Comparison of ENCODE assay signal across 14 mouse cellular contexts in genomic region chr8:84780949-84781680, GRCm38 (mm10). TPM values are rescaled to one million over a fixed set of nuclear protein-coding genes. Genes with fewer than 3 reads are reported as not detected.
DNase-seq lines count a peak whose midpoint lies in the region; ATAC-seq and TF ChIP-seq lines count a peak whose summit lies in the region.
"Had no signal": no experiment of that assay in that cellular context is flagged by ENCODE, and none has a peak within 500 bp of the region (broad histone marks: within the 10 kb centered on the region; RNA-seq: fewer than 3 reads in every experiment).

No protein-coding gene starts in this region.

- H3K27ac ChIP-seq in heart, embryonic 16.5 days (ENCODE audit: low read length) = no peak overlapping the region
- no peak overlapping the region for H3K27ac ChIP-seq in heart, embryonic 10.5 days
- no peak overlapping the region for H3K27ac ChIP-seq in embryonic facial prominence, embryonic 13.5 days
- H3K27ac ChIP-seq in limb, embryonic 10.5 days = no peak overlapping the region
- H3K27ac ChIP-seq: liver, embryonic 13.5 days had no signal

- H3K4me1 ChIP-seq in heart, embryonic 16.5 days (ENCODE audit: control insufficient read depth, insufficient read depth, low read length) = peaks cover 27% of the 10 kb centered on the region
- peaks cover 23% of the 10 kb centered on the region for H3K4me1 ChIP-seq in heart, embryonic 10.5 days
- peaks cover 82% of the 10 kb centered on the region for H3K4me1 ChIP-seq in embryonic facial prominence, embryonic 13.5 days
- peaks cover 54% of the 10 kb centered on the region for H3K4me1 ChIP-seq in limb, embryonic 10.5 days

- H3K4me3 ChIP-seq in heart, embryonic 16.5 days (ENCODE audit: low read length) = no peak overlapping the region
- no peak overlapping the region for H3K4me3 ChIP-seq in heart, embryonic 10.5 days
- peak overlapping the region; percentile 4; the same call in 1 of the 2 replicates for H3K4me3 ChIP-seq in embryonic facial prominence, embryonic 13.5 days
- H3K4me3 ChIP-seq in limb, embryonic 10.5 days = peak overlapping the region; percentile 27
- H3K4me3 ChIP-seq: erythroblast, embryonic 14.5 days; liver, embryonic 13.5 days had no signal

- 0 out of 2 replicates have a peak overlapping the region, but pooled peaks have one; percentile 16 for H3K9ac ChIP-seq in heart, embryonic 16.5 days (ENCODE audit: low read length)
- H3K9ac ChIP-seq in embryonic facial prominence, embryonic 13.5 days = no peak overlapping the region
- H3K9ac ChIP-seq: liver, embryonic 13.5 days had no signal

- peaks cover 77% of the 10 kb centered on the region for H3K27me3 ChIP-seq in heart, embryonic 16.5 days (ENCODE audit: control insufficient read depth, insufficient read depth, low read length)
- H3K27me3 ChIP-seq in heart, embryonic 10.5 days (ENCODE audit: insufficient read depth, poor library complexity, severe bottlenecking) = peaks cover 100% of the 10 kb centered on the region
- H3K27me3 ChIP-seq in embryonic facial prominence, embryonic 13.5 days = peaks cover 99% of the 10 kb centered on the region
- H3K27me3 ChIP-seq in limb, embryonic 10.5 days (ENCODE audit: low read depth, poor library complexity, severe bottlenecking) = peaks cover 100% of the 10 kb centered on the region

- no peaks in the 10 kb centered on the region for H3K36me3 ChIP-seq in heart, embryonic 16.5 days (ENCODE audit: control insufficient read depth, insufficient read depth)
- no peaks in the 10 kb centered on the region for H3K36me3 ChIP-seq in heart, embryonic 10.5 days
- no peaks in the 10 kb centered on the region for H3K36me3 ChIP-seq in embryonic facial prominence, embryonic 13.5 days
- no peaks in the 10 kb centered on the region for H3K36me3 ChIP-seq in limb, embryonic 10.5 days
- H3K36me3 ChIP-seq: liver, embryonic 13.5 days had no signal

- no peak for TF ChIP-seq CTCF in brain, embryonic 14.5 days (IDR thresholded peaks at IDR 0.05; ENCODE audit: borderline replicate concordance, extremely low read depth, insufficient read depth, insufficient read length)

- no peak overlapping the region for H3K4me2 ChIP-seq in heart, embryonic 16.5 days (ENCODE audit: low read depth, low read length)
- H3K4me2 ChIP-seq in embryonic facial prominence, embryonic 13.5 days = peak overlapping the region; percentile 18
- H3K4me2 ChIP-seq: liver, embryonic 13.5 days had no signal

- no peak for DNase-seq in heart, embryonic 10.5 days (ENCODE audit: low spot score)
- DNase-seq in brain, embryonic 14.5 days (ENCODE audit: low read depth) = peak; percentile 46
- DNase-seq in limb, embryonic 10.5 days (ENCODE audit: low spot score) = no peak
- DNase-seq in testis, postnatal 14 days (ENCODE audit: low spot score) = no peak
- no peak for DNase-seq in gastrocnemius, adult 18-20 months (ENCODE audit: low spot score)
- no peak for DNase-seq in left cerebral cortex, adult 18-20 months (ENCODE audit: low spot score in 2 of 2)
- DNase-seq: adrenal gland, postnatal 10 days; gastrocnemius, postnatal 25 days; kidney, adult 11 months; liver, embryonic 13.5 days had no signal

- no peak for TF ChIP-seq POLR2A in brain, embryonic 14.5 days (IDR thresholded peaks at IDR 0.05; ENCODE audit: borderline replicate concordance, extremely low read depth, insufficient read depth, insufficient read length, poor library complexity, severe bottlenecking)

- WGBS in heart, embryonic 16.5 days = 60% methylated on average over 6 of the region's 6 CpGs
- 10% methylated on average over 6 of the region's 6 CpGs for WGBS in heart, embryonic 10.5 days
- WGBS in embryonic facial prominence, embryonic 13.5 days = 25% methylated on average over 6 of the region's 6 CpGs
- 4% methylated on average over 6 of the region's 6 CpGs for WGBS in limb, embryonic 10.5 days

- H3K9me3 ChIP-seq in heart, embryonic 16.5 days (replicated peaks; ENCODE audit: control insufficient read depth, low read length) = no peaks in the 10 kb centered on the region
- no peaks in the 10 kb centered on the region for H3K9me3 ChIP-seq in heart, embryonic 10.5 days
- no peaks in the 10 kb centered on the region for H3K9me3 ChIP-seq in embryonic facial prominence, embryonic 13.5 days
- H3K9me3 ChIP-seq in limb, embryonic 10.5 days (replicated peaks) = no peaks in the 10 kb centered on the region
- H3K9me3 ChIP-seq: liver, embryonic 13.5 days had no signal

- no peak for ATAC-seq in heart, embryonic 16.5 days (replicated peaks; ENCODE audit: extremely low read depth, insufficient read depth, low FRiP score)
- ATAC-seq in embryonic facial prominence, embryonic 13.5 days (ENCODE audit: insufficient number of reproducible peaks, insufficient read depth, low FRiP score, low TSS enrichment, low read depth) = no peak

RNA-seq across cellular contexts. Expression of gene Nfix, which starts 19.0 kb away (rescaled TPM):
- polyA plus RNA-seq in heart, embryonic 16.5 days (2015; fragmentation: Nextera tagmentation; extraction: Ambion mirVana) = 12.7 and 15.9 TPM in 2 replicates
- 0.87 and 2.1 TPM in 2 replicates for polyA plus RNA-seq in heart, embryonic 10.5 days (2016; fragmentation: Nextera tagmentation; extraction: Ambion mirVana)
- 34.0 and 46.8 TPM in 2 replicates for polyA plus RNA-seq in brain, embryonic 14.5 days (2012; rRNA removed)
- 37.0 and 42.9 TPM in 2 replicates for polyA plus RNA-seq in embryonic facial prominence, embryonic 13.5 days (2015; fragmentation: Nextera tagmentation; extraction: Ambion mirVana)
- polyA plus RNA-seq in limb, embryonic 10.5 days (2016; fragmentation: Nextera tagmentation; extraction: Ambion mirVana) = 0.24 and 2.1 TPM in 2 replicates
- 100 to 1,000 TPM; 481 to 528 TPM for total RNA-seq in gastrocnemius, adult 18-20 months (2021)
- total RNA-seq in left cerebral cortex, adult 18-20 months (2021) = 100 to 1,000 TPM; 291 to 300 TPM

RNA-seq across cellular contexts. Expression of gene Dand5, which starts 41.5 kb away (rescaled TPM):
- 6.6 and 6.8 TPM in 2 replicates for polyA plus RNA-seq in heart, embryonic 16.5 days (2015; fragmentation: Nextera tagmentation; extraction: Ambion mirVana)
- polyA plus RNA-seq in heart, embryonic 10.5 days (2016; fragmentation: Nextera tagmentation; extraction: Ambion mirVana) = 5.3 TPM in 2 replicates
- polyA plus RNA-seq in brain, embryonic 14.5 days (2012; rRNA removed) = 8.0 and 8.9 TPM in 2 replicates
- 7.0 TPM in 2 replicates for polyA plus RNA-seq in embryonic facial prominence, embryonic 13.5 days (2015; fragmentation: Nextera tagmentation; extraction: Ambion mirVana)
- 1.9 and 2.7 TPM in 2 replicates for polyA plus RNA-seq in limb, embryonic 10.5 days (2016; fragmentation: Nextera tagmentation; extraction: Ambion mirVana)
- 10 to 100 TPM; 12.8 to 12.9 TPM for total RNA-seq in gastrocnemius, adult 18-20 months (2021)
- total RNA-seq in left cerebral cortex, adult 18-20 months (2021) = 10 to 100 TPM; 10.2 to 10.8 TPM

RNA-seq across cellular contexts. Expression of gene Gadd45gip1, which starts 50.2 kb away (rescaled TPM):
- 47.7 and 48.3 TPM in 2 replicates for polyA plus RNA-seq in heart, embryonic 16.5 days (2015; fragmentation: Nextera tagmentation; extraction: Ambion mirVana)
- polyA plus RNA-seq in heart, embryonic 10.5 days (2016; fragmentation: Nextera tagmentation; extraction: Ambion mirVana) = 57.3 and 60.5 TPM in 2 replicates
- 30.1 and 39.2 TPM in 2 replicates for polyA plus RNA-seq in brain, embryonic 14.5 days (2012; rRNA removed)
- 45.6 and 48.2 TPM in 2 replicates for polyA plus RNA-seq in embryonic facial prominence, embryonic 13.5 days (2015; fragmentation: Nextera tagmentation; extraction: Ambion mirVana)
- 51.7 and 54.4 TPM in 2 replicates for polyA plus RNA-seq in limb, embryonic 10.5 days (2016; fragmentation: Nextera tagmentation; extraction: Ambion mirVana)
- 10 to 100 TPM; 22.9 to 24.2 TPM for total RNA-seq in gastrocnemius, adult 18-20 months (2021)
- 10 to 100 TPM; 26.6 to 28.5 TPM for total RNA-seq in left cerebral cortex, adult 18-20 months (2021)

RNA-seq across cellular contexts. Expression of gene G430095P16Rik, which starts 58.3 kb away (rescaled TPM):
- 3.1 and 4.7 TPM in 2 replicates for polyA plus RNA-seq in heart, embryonic 16.5 days (2015; fragmentation: Nextera tagmentation; extraction: Ambion mirVana)
- 2.1 and 3.2 TPM in 2 replicates for polyA plus RNA-seq in heart, embryonic 10.5 days (2016; fragmentation: Nextera tagmentation; extraction: Ambion mirVana)
- 0.92 and 1.5 TPM in 2 replicates for polyA plus RNA-seq in brain, embryonic 14.5 days (2012; rRNA removed)
- 6.1 and 6.2 TPM in 2 replicates for polyA plus RNA-seq in embryonic facial prominence, embryonic 13.5 days (2015; fragmentation: Nextera tagmentation; extraction: Ambion mirVana)
- 3.7 and 8.1 TPM in 2 replicates for polyA plus RNA-seq in limb, embryonic 10.5 days (2016; fragmentation: Nextera tagmentation; extraction: Ambion mirVana)
- total RNA-seq in gastrocnemius, adult 18-20 months (2021) = under 1 TPM; 0.34 to 0.45 TPM
- total RNA-seq in left cerebral cortex, adult 18-20 months (2021) = not detected
- total RNA-seq: layer of hippocampus, postnatal 10 days had no signal

RNA-seq across cellular contexts. Expression of gene Rad23a, which starts 59.4 kb away (rescaled TPM):
- polyA plus RNA-seq in heart, embryonic 16.5 days (2015; fragmentation: Nextera tagmentation; extraction: Ambion mirVana) = 128 and 131 TPM in 2 replicates
- 137 and 154 TPM in 2 replicates for polyA plus RNA-seq in heart, embryonic 10.5 days (2016; fragmentation: Nextera tagmentation; extraction: Ambion mirVana)
- 63.7 and 66.0 TPM in 2 replicates for polyA plus RNA-seq in brain, embryonic 14.5 days (2012; rRNA removed)
- 97.1 and 100 TPM in 2 replicates for polyA plus RNA-seq in embryonic facial prominence, embryonic 13.5 days (2015; fragmentation: Nextera tagmentation; extraction: Ambion mirVana)
- polyA plus RNA-seq in limb, embryonic 10.5 days (2016; fragmentation: Nextera tagmentation; extraction: Ambion mirVana) = 119 and 122 TPM in 2 replicates
- 100 to 1,000 TPM; 171 to 176 TPM for total RNA-seq in gastrocnemius, adult 18-20 months (2021)
- 10 to 100 TPM; 78.9 to 79.8 TPM for total RNA-seq in left cerebral cortex, adult 18-20 months (2021)

Comparison
In these comparisons a context has a peak if more than half of its experiments do, and no peak if none do; other contexts are left out.
1. H3K4me3 ChIP-seq: peak in embryonic facial prominence, embryonic 13.5 days (single experiment) and limb, embryonic 10.5 days (single experiment); none in heart, embryonic 16.5 days (single experiment) and heart, embryonic 10.5 days (single experiment).